Mouse (Mus musculus): ENCODE measurements around the gene Noc3l.

Noc3l gene

GRCm38 (mm10) chr19:38758685-38759472 lies 60.2 kb downstream of the Noc3l start:
- DNase-seq (ENCODE audit: low spot score in 2 of 2), result no peak

- DNase-seq (ENCODE audit: low spot score in 2 of 2), result no peak
Measured at GRCm38 (mm10) chr19:38758056-38758455, 61.0 kb downstream of the Noc3l start.

GRCm38 (mm10) chr19:38757161-38757560 lies 61.9 kb downstream of the Noc3l start:
- DNase-seq (ENCODE audit: low spot score in 2 of 2), result no peak

GRCm38 (mm10) chr19:38750192-38750591 lies 68.8 kb downstream of the Noc3l start:
- no peak for DNase-seq (ENCODE audit: low spot score in 2 of 2)

GRCm38 (mm10) chr19:38746492-38747014 lies 72.5 kb downstream of the Noc3l start:
- DNase-seq (ENCODE audit: low spot score in 2 of 2), result no peak

GRCm38 (mm10) chr19:38745810-38746491 lies 73.1 kb downstream of the Noc3l start:
- no peak for DNase-seq (ENCODE audit: low spot score in 2 of 2)

GRCm38 (mm10) chr19:38744546-38744945 lies 74.5 kb downstream of the Noc3l start:
- DNase-seq (ENCODE audit: low spot score in 2 of 2), result no peak
